Mouse (Mus musculus) layer of hippocampus, postnatal 36 days (tissue): Measurements from ENCODE around the gene Srsf4. TPM values are rescaled to one million over a fixed set of nuclear protein-coding genes. Genes with fewer than 3 reads are reported as not detected.

ENCODE experiments used
- total RNA-seq, 2 experiments: library from RNA; stranded (reverse); gene quantifications; 2 replicates each; pipeline ENCODE4 v1.2.3; 2021

The Srsf4 gene
- total RNA-seq, 2 experiments from 2014 or later: 67.8 to 74.8 TPM

Other genes starting within 250 kb of the Srsf4 start
- gene Ptpru, start 35.3 kb upstream of the Srsf4 start, total RNA-seq: 100 to 1,000 TPM in 1 of 2 experiments, 10 to 100 TPM in 1; 89.3 to 104 TPM
- 10 to 100 TPM; 29.9 to 34.9 TPM for gene Mecr, start 30.1 kb upstream of the Srsf4 start, total RNA-seq
- 1 to 10 TPM; 1.1 to 2.6 TPM for gene Tmem200b, start 48.2 kb downstream of the Srsf4 start, total RNA-seq
- gene Gm10300, start 201.1 kb downstream of the Srsf4 start, total RNA-seq: not detected
- gene Epb41, start 201.7 kb downstream of the Srsf4 start, total RNA-seq: 10 to 100 TPM; 16.9 to 23.7 TPM